Mouse (Mus musculus) intestine, embryonic 15.5 days (tissue): ENCODE measurements at regions not wholly inside any gene's neighbourhood (a gene's known extent, or its start where the extent isn't known, plus 50 kb on each side); places are given as distances from the start of the nearest gene placed in this dataset.
"Not testable (repeated sequence)": the region's sequence is repeated elsewhere in the genome, so short reads cannot be mapped to it uniquely, and the experiment has no call there.

Source experiments
- ATAC-seq: fragments of 200-750 bp; cut with Nextera tagmentation; 2 replicates; pipeline ENCODE4 v1.8.0; 2017; ENCODE audit warnings: moderate TSS enrichment, moderate library complexity
- H3K27ac ChIP-seq: fragments of 300-500 bp; sonication (generic); 2 replicates; pipeline ENCODE4 v1.5.1; 2015; ENCODE audit warnings: mild to moderate bottlenecking, inconsistent platforms
- H3K27me3 ChIP-seq: fragments of 300-500 bp; sonication (generic); replicated peaks from 2 replicates; pipeline ENCODE4 v1.6.1; 2015; ENCODE audit warnings: inconsistent platforms
- H3K36me3 ChIP-seq: fragments of 300-500 bp; sonication (generic); 2 replicates; pipeline ENCODE4 v1.6.1; 2015; ENCODE audit warnings: inconsistent platforms
- H3K4me1 ChIP-seq: fragments of 300-500 bp; sonication (generic); replicated peaks from 2 replicates; pipeline ENCODE4 v1.6.1; 2015; ENCODE audit warnings: inconsistent platforms
- H3K4me2 ChIP-seq: fragments of 300-500 bp; sonication (generic); replicated peaks from 2 replicates; pipeline ENCODE4 v1.6.1; 2015; ENCODE audit warnings: mild to moderate bottlenecking, inconsistent platforms
- H3K4me3 ChIP-seq: fragments of 300-500 bp; sonication (generic); replicated peaks from 2 replicates; pipeline ENCODE4 v1.5.1; 2015; ENCODE audit warnings: inconsistent platforms
- H3K9ac ChIP-seq: fragments of 300-500 bp; sonication (generic); 2 replicates; pipeline ENCODE4 v1.6.1; 2015; ENCODE audit warnings: inconsistent platforms
- H3K9me3 ChIP-seq: fragments of 300-500 bp; sonication (generic); 2 replicates; pipeline ENCODE4 v1.6.1; 2016; ENCODE audit warnings: inconsistent platforms
- WGBS: fragments of 180-500 bp; shearing (Covaris S2); methylation state at CpG from one replicate; pipeline ENCODE4 v1.1.7; 2015; 5-methylcytosine and 5-hydroxymethylcytosine counted together

DNA sequence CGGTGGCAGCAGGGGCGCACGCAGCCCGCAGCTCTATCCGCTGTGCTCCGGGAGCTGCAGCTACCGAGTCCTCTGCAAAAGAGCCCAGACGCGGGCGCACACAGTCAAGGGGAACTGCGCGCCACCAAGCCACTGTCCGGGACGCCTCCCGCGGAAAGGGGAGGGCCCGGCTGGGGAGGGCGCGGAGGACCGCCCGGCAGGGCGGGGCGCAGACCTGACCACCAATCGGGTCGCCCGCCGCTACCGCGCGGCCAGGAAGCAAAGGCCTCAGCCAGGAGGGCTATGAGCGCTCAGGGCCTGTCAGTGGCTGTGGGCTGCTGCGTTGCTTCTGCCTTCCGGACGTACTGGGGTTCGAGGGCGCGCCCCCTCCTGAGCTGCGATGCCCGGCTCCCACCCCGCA lies 1034.5 kb downstream of the Gm10330 start:
- H3K27me3 ChIP-seq, H3K9me3 ChIP-seq, H3K27ac ChIP-seq, H3K36me3 ChIP-seq, H3K4me1 ChIP-seq: not testable (repeated sequence)
- Histone ChIP-seq H3K4me2 (peak overlapping the region; percentile 52), H3K4me3 (peak overlapping the region; percentile 43), H3K9ac (0 out of 2 replicates have a peak overlapping the region, but pooled peaks have one; percentile 10)
- WGBS: 5% methylated on average over 36 of the region's 40 CpGs
- peak; percentile 63 for ATAC-seq

DNA sequence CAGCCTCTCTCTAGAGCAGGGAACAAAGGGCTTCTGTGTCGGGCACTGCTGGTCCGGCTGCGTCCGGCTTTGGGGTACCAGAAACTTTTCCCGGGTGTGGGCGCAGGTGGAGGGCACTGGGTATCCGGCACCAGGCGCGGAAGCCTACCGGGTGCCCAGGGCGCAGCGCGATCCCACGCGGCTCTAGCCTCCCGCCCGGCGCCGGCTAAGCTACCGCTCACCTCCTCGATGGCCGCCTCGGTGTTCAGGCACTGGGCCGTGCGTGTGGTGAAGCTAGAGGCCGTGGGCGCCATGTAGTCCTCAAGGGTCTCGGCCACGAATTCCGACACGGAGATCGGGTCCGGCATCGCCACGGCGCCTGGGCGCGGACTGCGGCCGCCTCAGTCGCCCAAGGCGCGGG lies 1035.0 kb downstream of the Gm10330 start:
- H3K4me3 ChIP-seq: peak overlapping the region; percentile 43
- H3K27ac ChIP-seq, H3K4me1 ChIP-seq, H3K27me3 ChIP-seq, H3K9me3 ChIP-seq, H3K36me3 ChIP-seq, ATAC-seq: not testable (repeated sequence)
- 0 out of 2 replicates have a peak overlapping the region, but pooled peaks have one; percentile 10 for H3K9ac ChIP-seq
- peak overlapping the region; percentile 52 for H3K4me2 ChIP-seq
- 5% methylated on average over 39 of the region's 43 CpGs for WGBS
